Mouse (Mus musculus) stomach, postnatal 0 days (tissue): ENCODE measurements at regions not wholly inside any gene's neighbourhood (a gene's known extent, or its start where the extent isn't known, plus 50 kb on each side); places are given as distances from the start of the nearest gene placed in this dataset.

Experiments used
- ATAC-seq: fragments of 200-750 bp; cut with Nextera tagmentation; 2 replicates; pipeline ENCODE4 v1.8.0; 2017; ENCODE audit not compliant: low FRiP score, low TSS enrichment
- DNase-seq: peaks from one replicate; pipeline ENCODE4 v3.0.0-alpha.2; 2016; ENCODE audit warnings: low spot score
- H3K27ac ChIP-seq: fragments of 300-500 bp; sonication (generic); replicated peaks from 2 replicates; pipeline ENCODE4 v1.5.1; 2014; ENCODE audit warnings: mild to moderate bottlenecking, control low read depth
- H3K27me3 ChIP-seq: fragments of 300-500 bp; sonication (generic); 2 replicates; pipeline ENCODE4 v1.6.1; 2014; ENCODE audit warnings: low read length; ENCODE audit not compliant: control insufficient read depth, insufficient read depth
- H3K36me3 ChIP-seq: fragments of 300-500 bp; sonication (generic); 2 replicates; pipeline ENCODE4 v1.6.1; 2014; ENCODE audit warnings: low read length, mixed read lengths; ENCODE audit not compliant: control insufficient read depth, insufficient read depth
- H3K4me1 ChIP-seq: fragments of 300-500 bp; sonication (generic); replicated peaks from 2 replicates; pipeline ENCODE4 v1.6.1; 2014; ENCODE audit warnings: antibody characterized with exemption; ENCODE audit not compliant: control insufficient read depth, insufficient read depth
- H3K4me2 ChIP-seq: fragments of 300-500 bp; sonication (generic); replicated peaks from 2 replicates; pipeline ENCODE4 v1.6.1; 2014; ENCODE audit warnings: low read depth, mild to moderate bottlenecking, control low read depth, moderate library complexity
- H3K4me3 ChIP-seq: fragments of 300-500 bp; sonication (generic); 2 replicates; pipeline ENCODE4 v1.5.1; 2014; ENCODE audit warnings: low read depth, low read length, control low read depth
- H3K9ac ChIP-seq: fragments of 300-500 bp; sonication (generic); 2 replicates; pipeline ENCODE4 v1.6.1; 2014; ENCODE audit warnings: mild to moderate bottlenecking, low read length, control low read depth, mixed read lengths
- H3K9me3 ChIP-seq: fragments of 300-500 bp; sonication (generic); 2 replicates; pipeline ENCODE4 v1.6.1; 2016; ENCODE audit warnings: low read length; ENCODE audit not compliant: control insufficient read depth
- CTCF ChIP-seq: IDR thresholded peaks from 2 replicates; pipeline ENCODE4 v1.5.1; 2016; ENCODE audit warnings: antibody characterized with exemption, low read depth, mild to moderate bottlenecking, moderate library complexity
- EP300 ChIP-seq: optimal IDR thresholded peaks from 2 replicates; pipeline ENCODE3; 2016; ENCODE audit warnings: antibody characterized with exemption
- WGBS: fragments of 180-500 bp; shearing (Covaris S2); extraction: QIAGEN DNeasy Blood & Tissue Kit; methylation state at CpG from one replicate; pipeline ENCODE4 v1.1.7; 2014; 5-methylcytosine and 5-hydroxymethylcytosine counted together

GRCm38 (mm10) chr16:86044695-86045094 is 143.1 kb upstream of the Adamts5 start:
- DNase-seq, result no peak
- Histone ChIP-seq H3K4me2 (no peak overlapping the region), H3K27ac (no peak overlapping the region), H3K27me3 (no peaks in the 10 kb centered on the region), H3K4me1 (no peaks in the 10 kb centered on the region), H3K36me3 (no peaks in the 10 kb centered on the region), H3K9ac (no peak overlapping the region), H3K4me3 (no peak overlapping the region), H3K9me3 (no peaks in the 10 kb centered on the region)
- 90% methylated on average over 2 of the region's 2 CpGs for WGBS
- ATAC-seq, result no peak
- TF ChIP-seq CTCF (no peak), EP300 (no peak)

- TF ChIP-seq EP300, result no peak
- ATAC-seq, result no peak
Observed at GRCm38 (mm10) chr16:86034772-86035171, 133.1 kb upstream of the Adamts5 start.

DNA sequence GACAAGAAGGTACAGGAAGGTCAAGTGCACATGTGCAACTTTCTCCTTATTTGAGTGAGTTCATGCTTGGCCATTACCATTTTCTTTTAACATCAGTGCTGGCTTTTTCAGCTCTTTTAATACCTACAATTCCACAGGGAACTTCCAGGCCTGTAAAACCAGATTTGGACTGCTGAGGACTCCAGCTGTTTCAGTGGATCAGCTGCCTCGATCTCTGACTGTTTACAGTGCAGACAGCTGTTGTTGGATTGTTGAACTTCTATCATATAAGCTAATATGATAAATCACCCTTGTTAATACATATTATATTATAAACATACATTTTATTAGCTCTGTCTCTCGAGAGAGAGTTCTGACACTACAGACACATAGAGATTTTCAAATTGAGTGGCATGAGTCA is 126.1 kb upstream of the Adamts5 start:
- H3K4me2 ChIP-seq, result no peak overlapping the region
- 37% methylated on average over 2 of the region's 2 CpGs for whole genome bisulfite sequencing
- H3K27me3 ChIP-seq, result no peaks in the 10 kb centered on the region
- H3K4me3 ChIP-seq, result no peak overlapping the region
- H3K9ac ChIP-seq, result no peak overlapping the region
- no peaks in the 10 kb centered on the region for H3K9me3 ChIP-seq
- H3K4me1 ChIP-seq, result no peaks in the 10 kb centered on the region
- ATAC-seq, result no peak
- no peaks in the 10 kb centered on the region for H3K36me3 ChIP-seq
- no peak for TF ChIP-seq CTCF
- no peak for TF ChIP-seq EP300
- no peak overlapping the region for H3K27ac ChIP-seq
- DNase-seq, result no peak

More at GRCm38 (mm10) chr16:86034772-86035171, 133.1 kb upstream of the Adamts5 start:
- Histone ChIP-seq H3K27me3 (no peaks in the 10 kb centered on the region), H3K4me3 (no peak overlapping the region), H3K4me1 (no peaks in the 10 kb centered on the region), H3K27ac (no peak overlapping the region), H3K9ac (no peak overlapping the region), H3K36me3 (no peaks in the 10 kb centered on the region), H3K9me3 (no peaks in the 10 kb centered on the region), H3K4me2 (no peak overlapping the region)
- DNase-seq, result no peak
- WGBS, result 73% methylated on average over 9 of the region's 9 CpGs

DNA sequence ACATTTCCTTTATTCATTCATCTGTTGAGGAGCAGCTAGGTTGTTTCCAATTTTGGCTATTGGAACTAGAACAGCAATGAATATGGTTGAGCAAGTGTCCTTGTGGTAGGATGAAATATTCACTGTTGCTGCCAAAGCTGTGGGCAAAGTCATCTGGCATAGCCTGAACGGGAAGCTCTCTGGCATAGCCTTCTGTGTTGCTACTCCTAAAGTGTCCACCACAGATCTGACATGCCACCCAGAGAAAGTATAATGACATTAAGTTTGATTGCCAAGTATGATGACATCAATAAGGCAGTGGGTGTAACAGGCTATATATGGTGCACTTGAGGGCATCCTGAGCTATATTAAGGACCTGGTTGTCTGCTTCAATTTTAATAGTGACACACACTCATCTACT is 113.7 kb upstream of the Adamts5 start:
- WGBS, result 78% methylated on average over 1 of the region's 1 CpGs
- ATAC-seq (no peak), DNase-seq (no peak)
- H3K9ac ChIP-seq, result no peak overlapping the region
- H3K36me3 ChIP-seq, result no peaks in the 10 kb centered on the region
- H3K4me3 ChIP-seq, result no peak overlapping the region
- no peaks in the 10 kb centered on the region for H3K9me3 ChIP-seq
- no peak overlapping the region for H3K27ac ChIP-seq
- no peak for TF ChIP-seq CTCF
- TF ChIP-seq EP300, result no peak
- no peak overlapping the region for H3K4me2 ChIP-seq
- H3K4me1 ChIP-seq, result no peaks in the 10 kb centered on the region
- no peaks in the 10 kb centered on the region for H3K27me3 ChIP-seq

DNA sequence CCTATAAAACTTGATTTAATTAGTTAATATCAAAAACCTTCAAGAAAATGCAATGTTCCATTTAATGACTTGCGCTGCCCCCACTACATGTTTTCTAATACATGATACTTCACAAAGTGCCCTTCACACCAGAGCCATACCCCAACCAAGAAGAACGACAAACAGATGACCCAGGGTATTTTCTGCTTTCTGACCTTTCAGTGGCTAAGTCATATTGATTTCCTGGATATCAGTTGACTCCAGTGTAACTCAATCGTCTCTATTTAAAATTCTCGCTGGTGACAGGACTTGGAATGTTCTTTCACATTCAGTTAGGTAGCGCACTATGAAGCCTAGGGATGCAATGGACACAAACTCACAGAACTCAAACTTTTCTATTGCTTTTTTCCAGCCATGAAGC is 109.4 kb upstream of the Adamts5 start:
- no peak overlapping the region for H3K9ac ChIP-seq
- DNase-seq (no peak), ATAC-seq (no peak)
- no peak overlapping the region for H3K4me3 ChIP-seq
- no peaks in the 10 kb centered on the region for H3K36me3 ChIP-seq
- no peaks in the 10 kb centered on the region for H3K27me3 ChIP-seq
- no peaks in the 10 kb centered on the region for H3K9me3 ChIP-seq
- no peak overlapping the region for H3K4me2 ChIP-seq
- no peak overlapping the region for H3K27ac ChIP-seq
- 77% methylated on average over 5 of the region's 5 CpGs for WGBS
- no peaks in the 10 kb centered on the region for H3K4me1 ChIP-seq
- TF ChIP-seq EP300, result no peak
- no peak for TF ChIP-seq CTCF

- TF ChIP-seq CTCF (no peak), EP300 (no peak)
- Histone ChIP-seq H3K27ac (no peak overlapping the region), H3K9me3 (no peaks in the 10 kb centered on the region), H3K36me3 (no peaks in the 10 kb centered on the region), H3K27me3 (no peaks in the 10 kb centered on the region), H3K4me3 (no peak overlapping the region), H3K9ac (no peak overlapping the region), H3K4me2 (no peak overlapping the region), H3K4me1 (no peaks in the 10 kb centered on the region)
- ATAC-seq (no peak), DNase-seq (no peak)
- WGBS, result 59% methylated on average over 3 of the region's 3 CpGs
Observed at GRCm38 (mm10) chr16:86009638-86010329, 108.2 kb upstream of the Adamts5 start.
